Mouse (Mus musculus): ENCODE results near the gene Agfg1. TPM values are rescaled to one million over a fixed set of nuclear protein-coding genes. Genes with fewer than 3 reads are reported as not detected.
A peak's percentile ranks its signal among the peaks of the same experiment; 100 is the strongest.

Gene Agfg1
- polyA plus RNA-seq, 1 experiment from 2014 or later, result 26.6 TPM

DNA sequence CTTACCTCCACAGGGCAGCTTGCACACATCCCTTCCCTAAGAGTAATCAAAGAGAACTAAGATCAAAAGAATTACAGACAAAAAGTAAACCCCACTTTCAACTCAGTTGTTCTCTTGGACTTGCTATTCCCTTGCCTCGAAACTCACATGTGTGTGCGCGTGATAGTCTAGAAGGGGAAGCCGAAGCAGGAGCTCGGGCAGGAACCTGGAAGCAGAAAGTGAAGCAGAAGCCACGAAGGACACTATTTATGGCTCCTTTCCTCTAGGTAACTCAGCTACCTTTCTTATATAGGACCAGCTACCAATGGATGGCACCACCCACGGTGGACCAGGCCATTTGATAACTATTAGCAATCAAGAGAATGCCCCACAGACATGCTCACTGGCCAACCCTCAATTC, 13.5 kb upstream of the Agfg1 start:
- Histone ChIP-seq H3K4me3 (replicated peaks) (no peak overlapping the region), H3K4me2 (no peak overlapping the region), H3K9ac (replicated peaks) (no peak overlapping the region), H3K27ac (replicated peaks) (no peak overlapping the region), H3K9me3 (replicated peaks) (no peaks in the 10 kb centered on the region), H3K27me3 (replicated peaks) (no peaks in the 10 kb centered on the region), H3K36me3 (no peaks in the 10 kb centered on the region), H3K4me1 (no peaks in the 10 kb centered on the region)
- WGBS, result 89% methylated on average over 7 of the region's 7 CpGs
- no peak for ATAC-seq (ENCODE audit: low FRiP score)

DNA sequence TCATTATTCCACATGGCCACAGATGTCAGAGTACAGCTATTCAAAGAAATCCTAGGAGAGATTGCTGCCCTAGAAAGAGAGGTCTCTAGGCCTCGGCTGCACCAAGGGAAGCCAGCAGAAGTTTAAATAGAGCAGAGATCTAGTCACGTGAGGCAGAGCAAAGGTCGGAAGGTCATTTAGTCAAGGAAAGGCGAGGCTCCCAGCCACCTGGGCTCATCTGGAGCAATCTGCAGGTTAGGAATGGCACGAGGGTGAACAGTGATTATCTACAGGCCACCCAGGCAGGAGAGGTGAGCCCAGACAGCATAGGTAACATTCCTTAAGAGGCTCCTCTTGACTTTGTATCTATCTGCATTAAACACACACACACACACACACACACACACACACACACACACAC, 12.4 kb upstream of the Agfg1 start:
- WGBS, result 50% methylated on average over 5 of the region's 5 CpGs
- H3K27ac ChIP-seq (replicated peaks), result no peak overlapping the region
- no peaks in the 10 kb centered on the region for H3K4me1 ChIP-seq
- H3K9me3 ChIP-seq (replicated peaks), result no peaks in the 10 kb centered on the region
- H3K4me3 ChIP-seq (replicated peaks), result no peak overlapping the region
- no peaks in the 10 kb centered on the region for H3K27me3 ChIP-seq (replicated peaks)
- no peak overlapping the region for H3K9ac ChIP-seq (replicated peaks)
- no peak for ATAC-seq (ENCODE audit: low FRiP score)
- H3K36me3 ChIP-seq, result no peaks in the 10 kb centered on the region
- H3K4me2 ChIP-seq, result no peak overlapping the region

DNA sequence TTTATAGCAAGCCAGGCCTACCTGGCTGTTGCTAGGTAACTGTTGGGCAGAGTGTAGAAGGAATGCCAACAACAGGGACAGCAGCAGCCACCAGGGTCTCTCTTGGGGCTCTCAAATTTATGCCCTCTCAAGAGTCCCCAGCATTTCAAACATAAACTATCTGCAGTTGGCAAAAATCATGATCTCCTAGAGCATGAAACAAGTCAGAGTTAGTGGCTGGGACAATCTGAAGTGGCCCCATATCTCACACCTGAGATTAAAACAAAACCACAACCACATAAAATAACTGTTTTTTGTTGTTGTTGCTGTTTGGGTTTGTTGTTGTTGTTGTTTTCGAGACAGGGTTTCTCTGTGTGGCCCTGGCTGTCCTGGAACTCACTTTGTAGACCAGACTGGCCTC, 8.5 kb upstream of the Agfg1 start:
- Histone ChIP-seq H3K4me1 (no peaks in the 10 kb centered on the region), H3K4me3 (replicated peaks) (no peak overlapping the region), H3K27ac (replicated peaks) (no peak overlapping the region), H3K9me3 (replicated peaks) (no peaks in the 10 kb centered on the region), H3K9ac (replicated peaks) (no peak overlapping the region), H3K27me3 (replicated peaks) (no peaks in the 10 kb centered on the region), H3K36me3 (no peaks in the 10 kb centered on the region), H3K4me2 (no peak overlapping the region)
- WGBS, result 94% methylated on average over 1 of the region's 1 CpGs
- ATAC-seq (ENCODE audit: low FRiP score), result no peak

DNA sequence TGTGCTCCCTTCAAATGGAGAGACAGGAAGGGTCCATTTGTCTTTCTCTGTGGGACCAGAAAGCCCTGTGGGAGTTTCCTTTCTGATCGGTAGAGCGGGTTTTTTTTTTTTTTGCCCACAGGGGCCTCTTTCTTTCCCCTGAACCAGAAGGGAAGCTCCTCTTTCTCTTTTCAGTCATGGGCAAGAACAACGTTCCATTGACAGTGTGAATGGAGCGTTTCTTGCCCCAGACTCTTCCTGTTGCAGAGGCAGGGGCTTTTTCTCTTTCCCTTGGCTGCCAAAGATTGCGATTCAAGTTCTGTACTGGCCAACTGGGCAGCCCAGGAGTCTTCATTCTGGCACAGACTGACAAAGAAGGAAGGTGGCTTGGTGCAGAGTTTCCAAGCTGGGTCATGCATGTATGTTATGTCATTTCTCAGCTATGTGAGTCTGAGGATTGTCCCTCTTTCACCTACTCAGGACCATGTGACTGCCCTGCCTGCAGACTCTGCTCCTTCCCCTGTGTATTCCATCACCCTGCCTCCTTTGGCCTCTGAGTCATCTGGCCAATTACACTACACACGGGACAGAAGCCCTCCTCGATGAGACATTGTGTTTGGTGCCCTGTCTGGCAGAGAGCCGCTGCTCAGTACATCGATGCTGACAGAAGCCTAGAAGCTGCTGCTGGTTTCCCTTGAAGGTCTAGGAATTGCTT, 7.6 kb upstream of the Agfg1 start:
- H3K4me2 ChIP-seq, result no peak overlapping the region
- no peaks in the 10 kb centered on the region for H3K36me3 ChIP-seq
- 66% methylated on average over 9 of the region's 9 CpGs for WGBS
- H3K4me1 ChIP-seq, result no peaks in the 10 kb centered on the region
- H3K4me3 ChIP-seq (replicated peaks), result no peak overlapping the region
- no peak for ATAC-seq (ENCODE audit: low FRiP score)
- peak overlapping the region; percentile 18; the same call in 1 of the 2 replicates for H3K27ac ChIP-seq (replicated peaks)
- no peaks in the 10 kb centered on the region for H3K27me3 ChIP-seq (replicated peaks)
- no peaks in the 10 kb centered on the region for H3K9me3 ChIP-seq (replicated peaks)
- H3K9ac ChIP-seq (replicated peaks), result no peak overlapping the region

DNA sequence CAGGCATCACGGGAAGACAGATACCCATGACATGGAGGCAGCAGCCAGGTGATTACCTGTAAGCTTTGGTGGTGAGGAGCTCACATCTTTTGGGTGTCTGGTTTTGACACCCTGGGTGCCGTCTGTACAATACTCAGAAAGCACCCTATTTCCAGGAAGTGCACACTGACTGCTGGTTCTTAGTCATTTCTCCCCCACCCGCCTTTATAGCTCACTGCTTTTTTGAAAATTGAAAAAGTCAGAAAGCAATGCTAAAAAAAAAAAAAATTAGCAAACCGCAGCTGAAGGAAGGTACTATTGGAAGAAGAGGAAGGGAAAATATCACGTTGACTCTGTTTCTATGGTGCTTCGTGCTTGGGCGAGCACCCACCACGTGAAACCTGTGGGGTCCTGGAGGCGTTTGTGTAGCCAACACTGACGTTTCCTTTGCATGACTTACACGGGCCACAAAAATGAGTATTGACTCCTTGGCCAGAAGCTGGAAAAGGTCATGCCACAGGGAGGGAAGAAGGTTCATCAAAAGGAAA, 6.7 kb upstream of the Agfg1 start:
- no peak overlapping the region for H3K9ac ChIP-seq (replicated peaks)
- H3K4me1 ChIP-seq, result no peaks in the 10 kb centered on the region
- H3K36me3 ChIP-seq, result no peaks in the 10 kb centered on the region
- no peak overlapping the region for H3K27ac ChIP-seq (replicated peaks)
- no peaks in the 10 kb centered on the region for H3K9me3 ChIP-seq (replicated peaks)
- no peak overlapping the region for H3K4me2 ChIP-seq
- ATAC-seq (ENCODE audit: low FRiP score), result no peak
- H3K4me3 ChIP-seq (replicated peaks), result no peak overlapping the region
- 77% methylated on average over 11 of the region's 11 CpGs for WGBS
- no peaks in the 10 kb centered on the region for H3K27me3 ChIP-seq (replicated peaks)

DNA sequence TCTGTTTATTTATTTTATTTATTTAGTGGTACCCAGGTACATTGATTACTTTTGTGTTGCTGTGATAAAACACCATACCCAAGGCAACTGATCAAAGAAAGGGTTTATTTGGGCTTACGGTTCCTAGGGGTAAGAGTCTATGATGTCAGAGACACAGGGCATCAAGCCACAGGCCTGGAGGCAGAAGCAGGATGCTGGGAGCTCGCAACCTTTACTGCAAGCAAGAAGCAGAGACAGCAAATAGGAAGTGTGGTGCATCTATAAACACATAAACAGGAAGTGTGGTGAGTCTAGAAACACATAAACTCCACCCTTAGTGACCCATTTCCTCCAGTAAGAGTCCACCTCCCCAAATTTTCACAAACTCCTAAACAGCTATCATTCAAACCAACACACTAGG, 5.8 kb upstream of the Agfg1 start:
- H3K27me3 ChIP-seq (replicated peaks), result no peaks in the 10 kb centered on the region
- no peak for ATAC-seq (ENCODE audit: low FRiP score)
- H3K4me3 ChIP-seq (replicated peaks), result no peak overlapping the region
- peaks cover under 1% of the 10 kb centered on the region for H3K4me1 ChIP-seq
- H3K36me3 ChIP-seq, result no peaks in the 10 kb centered on the region
- WGBS, result 93% methylated on average over 2 of the region's 2 CpGs
- H3K27ac ChIP-seq (replicated peaks), result no peak overlapping the region
- no peaks in the 10 kb centered on the region for H3K9me3 ChIP-seq (replicated peaks)
- H3K9ac ChIP-seq (replicated peaks), result no peak overlapping the region
- H3K4me2 ChIP-seq, result no peak overlapping the region

DNA sequence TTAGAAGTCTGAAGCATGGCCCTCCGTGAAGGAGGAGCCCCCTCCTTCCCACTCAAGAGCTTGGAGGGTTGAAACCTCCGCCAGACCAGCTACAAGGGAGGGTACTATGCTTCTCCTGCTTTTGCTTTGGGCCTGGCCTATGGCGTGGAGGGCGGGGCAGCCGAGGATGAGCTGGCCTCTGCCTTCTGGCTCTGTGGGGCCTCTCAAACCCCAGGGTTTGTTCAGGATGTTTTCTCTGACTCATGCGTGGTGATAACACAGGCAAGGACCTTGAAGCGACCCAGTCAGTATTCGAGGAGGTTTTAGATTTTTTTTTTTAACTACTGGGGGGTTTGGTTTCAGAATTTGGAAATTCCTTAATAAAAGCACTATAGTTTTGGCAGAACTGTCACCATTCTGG, 4.7 kb upstream of the Agfg1 start:
- peaks cover 5% of the 10 kb centered on the region for H3K4me1 ChIP-seq
- no peaks in the 10 kb centered on the region for H3K36me3 ChIP-seq
- H3K9me3 ChIP-seq (replicated peaks), result no peaks in the 10 kb centered on the region
- H3K27ac ChIP-seq (replicated peaks), result no peak overlapping the region
- H3K4me2 ChIP-seq, result no peak overlapping the region
- H3K4me3 ChIP-seq (replicated peaks), result no peak overlapping the region
- no peak overlapping the region for H3K9ac ChIP-seq (replicated peaks)
- WGBS, result 76% methylated on average over 8 of the region's 8 CpGs
- H3K27me3 ChIP-seq (replicated peaks), result no peaks in the 10 kb centered on the region
- ATAC-seq (ENCODE audit: low FRiP score), result no peak

DNA sequence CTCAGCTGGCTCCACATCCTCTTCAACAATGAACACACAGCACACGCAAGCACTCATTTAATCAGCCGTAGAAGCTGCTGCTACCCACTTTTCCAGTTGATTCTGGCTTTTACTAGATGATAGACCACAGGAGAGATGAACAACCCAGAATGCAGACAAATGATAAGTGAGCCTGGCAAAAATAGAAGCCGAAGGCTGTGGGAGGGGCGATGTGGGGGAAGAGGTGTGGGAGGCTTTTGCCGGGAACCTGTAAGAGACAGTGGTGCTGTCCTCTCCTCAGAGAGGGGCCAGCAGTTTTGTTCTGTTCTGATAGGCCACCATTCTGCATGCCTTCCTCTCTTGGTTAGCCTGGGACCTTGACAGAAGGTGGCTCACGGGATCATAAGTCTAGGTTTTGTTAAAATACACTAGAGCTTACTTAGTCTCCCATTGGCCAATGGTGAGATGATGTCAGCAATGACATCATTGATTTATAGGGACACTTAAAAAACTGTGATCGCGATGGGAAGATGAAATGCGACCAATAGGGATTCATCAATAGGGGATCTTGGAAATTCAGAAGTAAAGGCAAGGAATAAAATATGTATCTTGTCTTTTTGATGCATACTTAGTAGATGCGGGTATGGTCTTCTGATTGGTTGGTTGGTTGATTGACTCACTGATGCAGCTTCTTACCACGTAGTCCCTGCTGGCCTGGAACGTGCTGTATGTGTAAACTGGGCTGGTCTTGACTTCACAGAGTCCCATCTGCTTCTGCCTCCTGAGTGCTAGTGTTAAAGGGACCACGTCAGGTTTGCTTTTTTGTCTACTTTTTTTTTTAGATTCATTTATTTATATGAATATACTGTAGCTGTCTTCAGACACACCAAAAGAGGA, 2.7 kb upstream of the Agfg1 start:
- H3K36me3 ChIP-seq, result no peaks in the 10 kb centered on the region

DNA sequence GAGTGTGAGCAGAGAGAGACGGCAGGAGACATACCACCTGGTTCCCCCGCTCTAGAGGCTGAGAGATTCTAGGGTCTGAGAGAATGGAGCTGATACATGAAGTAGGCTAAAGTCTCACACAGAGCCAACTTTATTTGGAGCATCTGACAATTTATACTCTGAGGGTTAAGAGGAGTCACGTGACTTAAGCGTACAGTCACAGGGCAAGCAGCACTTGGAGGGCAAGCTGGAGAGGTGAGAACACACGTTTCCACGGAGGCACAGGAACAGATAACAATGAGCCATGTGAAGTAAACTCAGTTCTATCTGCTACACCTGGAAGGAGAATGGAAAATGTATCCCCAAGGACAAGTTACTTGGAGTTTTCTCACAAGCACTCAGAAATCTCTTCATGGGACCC, 1.7 kb upstream of the Agfg1 start:
- 82% methylated on average over 6 of the region's 6 CpGs for WGBS
- no peak for ATAC-seq (ENCODE audit: low FRiP score)
- H3K9ac ChIP-seq (replicated peaks), result no peak overlapping the region
- H3K4me2 ChIP-seq, result no peak overlapping the region
- peaks cover 27% of the 10 kb centered on the region for H3K4me1 ChIP-seq
- no peaks in the 10 kb centered on the region for H3K9me3 ChIP-seq (replicated peaks)
- H3K4me3 ChIP-seq (replicated peaks), result no peak overlapping the region
- no peaks in the 10 kb centered on the region for H3K27me3 ChIP-seq (replicated peaks)
- H3K27ac ChIP-seq (replicated peaks), result no peak overlapping the region
- no peaks in the 10 kb centered on the region for H3K36me3 ChIP-seq

More for the DNA sequence above, 2.7 kb upstream of the Agfg1 start:
- Histone ChIP-seq H3K4me2 (no peak overlapping the region), H3K27ac (replicated peaks) (no peak overlapping the region), H3K9me3 (replicated peaks) (no peaks in the 10 kb centered on the region), H3K27me3 (replicated peaks) (no peaks in the 10 kb centered on the region), H3K4me1 (peaks cover 19% of the 10 kb centered on the region), H3K4me3 (replicated peaks) (no peak overlapping the region), H3K9ac (replicated peaks) (no peak overlapping the region)
- ATAC-seq (ENCODE audit: low FRiP score), result no peak
- WGBS, result 85% methylated on average over 13 of the region's 13 CpGs

DNA sequence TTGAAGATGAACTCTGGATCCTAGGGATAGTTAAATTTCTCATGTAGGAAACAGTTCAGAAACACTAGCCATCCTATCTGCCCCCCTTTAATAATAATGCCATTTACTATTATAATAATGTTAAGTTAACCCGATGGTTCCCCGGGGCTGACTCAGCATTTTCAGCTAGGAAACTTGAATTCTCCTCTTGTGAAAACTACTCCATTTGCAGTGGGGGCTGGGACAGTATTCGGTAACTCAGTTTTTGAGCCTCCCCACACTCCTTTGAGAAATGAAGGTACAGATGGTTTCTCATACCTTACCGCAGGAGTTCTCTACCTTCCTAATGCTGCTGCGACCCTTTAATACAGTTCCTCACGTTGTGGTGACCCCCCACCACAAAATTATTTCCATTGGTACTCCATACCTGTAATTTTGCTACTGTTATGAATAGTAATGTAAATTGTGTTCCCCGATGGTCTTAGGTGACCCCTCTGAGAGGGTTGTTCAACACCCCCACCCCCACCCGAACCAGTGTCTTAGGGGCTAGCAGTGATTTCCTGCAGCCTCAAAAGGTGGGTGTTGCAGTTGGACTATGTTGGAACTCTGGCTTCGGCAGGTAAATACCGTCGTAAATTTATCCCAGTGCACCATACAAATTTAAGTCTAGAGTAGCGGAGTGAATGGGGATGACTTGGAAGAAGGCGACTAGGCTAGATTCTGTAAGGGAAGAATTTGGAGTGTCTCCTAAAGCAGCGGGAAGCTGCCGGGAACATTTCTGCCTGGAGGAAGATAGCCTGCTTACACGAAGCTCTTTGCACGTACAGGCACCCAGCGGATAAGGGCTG, 601 bp upstream of the Agfg1 start:
- WGBS, result 24% methylated on average over 18 of the region's 18 CpGs
- Histone ChIP-seq H3K4me2 (peak overlapping the region; percentile 86), H3K27ac (replicated peaks) (peak overlapping the region; percentile 90), H3K9me3 (replicated peaks) (no peaks in the 10 kb centered on the region), H3K9ac (replicated peaks) (peak overlapping the region; percentile 55), H3K36me3 (no peaks in the 10 kb centered on the region), H3K4me1 (peaks cover 34% of the 10 kb centered on the region), H3K27me3 (replicated peaks) (no peaks in the 10 kb centered on the region), H3K4me3 (replicated peaks) (peak overlapping the region; percentile 100)
- peak; percentile 6 for ATAC-seq (ENCODE audit: low FRiP score)

DNA sequence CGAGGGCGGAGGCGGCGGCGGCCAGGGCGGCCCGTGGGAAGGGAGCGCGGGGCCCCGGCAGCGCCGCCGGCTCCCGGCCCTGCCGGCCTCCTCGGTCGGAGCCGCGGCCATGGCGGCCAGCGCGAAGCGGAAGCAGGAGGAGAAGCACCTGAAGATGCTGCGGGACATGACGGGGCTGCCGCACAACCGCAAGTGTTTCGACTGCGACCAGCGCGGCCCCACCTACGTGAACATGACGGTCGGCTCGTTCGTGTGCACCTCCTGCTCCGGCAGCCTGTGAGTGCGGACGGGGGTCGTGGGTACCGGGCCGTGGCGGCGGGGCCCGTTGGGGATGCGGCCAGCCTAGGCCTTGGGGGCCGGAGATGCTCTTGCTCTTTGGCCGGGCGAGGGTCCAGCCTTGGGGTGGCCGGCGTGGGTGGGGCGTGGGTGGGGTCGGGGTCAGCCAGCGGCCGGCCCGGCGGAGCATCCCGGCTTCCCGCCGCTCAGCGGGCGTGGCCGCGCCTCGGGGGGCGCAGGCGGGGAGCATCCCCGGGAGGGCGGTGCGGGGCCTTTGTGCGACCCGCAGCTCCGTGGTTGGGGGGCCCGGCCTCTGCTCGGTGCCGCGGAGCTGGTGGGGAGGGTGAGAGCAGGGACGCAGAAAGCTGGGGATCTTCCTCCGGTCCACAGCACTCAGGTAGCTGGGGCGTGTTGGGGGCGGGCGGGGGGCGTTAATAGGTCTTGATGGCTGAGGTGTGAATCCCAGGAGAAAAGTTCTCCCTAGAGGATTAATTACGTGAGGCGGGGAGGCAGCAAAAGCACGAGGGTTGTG, 535 bp downstream of the Agfg1 start:
- H3K9me3 ChIP-seq (replicated peaks), result no peaks in the 10 kb centered on the region
- H3K4me2 ChIP-seq, result peak overlapping the region; percentile 86
- no peaks in the 10 kb centered on the region for H3K36me3 ChIP-seq
- peak overlapping the region; percentile 96 for H3K9ac ChIP-seq (replicated peaks)
- peak overlapping the region; percentile 90 for H3K27ac ChIP-seq (replicated peaks)
- peaks cover 43% of the 10 kb centered on the region for H3K4me1 ChIP-seq
- peak overlapping the region; percentile 100 for H3K4me3 ChIP-seq (replicated peaks)
- WGBS, result under 1% methylated on average over 62 of the region's 86 CpGs
- ATAC-seq (ENCODE audit: low FRiP score), result peak; percentile 81
- H3K27me3 ChIP-seq (replicated peaks), result no peaks in the 10 kb centered on the region

Data from neural tube, embryonic 15.5 days (tissue).